Comparison of ENCODE assay signal across 8 mouse cellular contexts in the genomic region with DNA sequence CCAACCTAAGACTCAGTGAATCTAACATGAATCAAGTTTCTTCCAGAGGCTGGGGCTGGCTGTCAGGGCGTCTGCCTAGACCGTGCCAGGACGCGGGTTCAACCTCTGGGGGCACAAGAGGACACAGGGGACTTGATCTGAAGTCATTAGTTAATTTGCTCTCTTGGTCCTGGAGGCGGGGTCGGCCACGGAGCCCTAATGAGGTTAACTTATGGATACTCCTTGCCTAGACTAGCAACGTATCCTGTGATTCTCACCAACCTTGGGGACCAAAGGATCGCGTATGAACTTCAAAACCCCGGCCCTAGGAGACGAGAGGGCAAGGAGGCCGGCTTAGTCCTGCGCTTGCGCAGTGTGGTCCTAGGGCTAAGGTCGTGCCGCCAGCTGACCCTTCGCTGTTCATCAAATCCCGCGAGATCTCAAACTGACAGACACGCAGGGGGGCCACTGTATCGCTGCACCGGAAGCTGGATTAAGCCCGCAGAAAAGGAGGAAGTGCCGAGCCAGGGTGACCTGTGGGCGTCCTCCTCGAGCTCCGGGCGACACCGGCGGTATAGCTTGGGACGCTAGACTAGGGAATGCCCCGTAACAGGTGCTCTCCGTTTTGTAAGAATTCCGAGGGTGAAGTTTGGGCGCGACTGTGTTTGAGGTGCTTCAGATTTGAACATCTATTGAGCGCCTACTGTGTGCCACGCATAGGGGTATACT. TPM values are rescaled to one million over a fixed set of nuclear protein-coding genes. Genes with fewer than 3 reads are reported as not detected.
A peak's percentile ranks its signal among the peaks of the same experiment; 100 is the strongest.
DNase-seq lines count a peak whose midpoint lies in the region; ATAC-seq and TF ChIP-seq lines count a peak whose summit lies in the region.

A gene (plus strand): TSS at position 348 of the 708 bp plus-strand sequence.

- H3K27ac ChIP-seq in ES-Bruce4 (ENCODE audit: insufficient read depth, low read length): no peak within 1 kb of the TSS
- H3K27ac ChIP-seq in forebrain, embryonic 13.5 days: no peak within 1 kb of the TSS
- peak within 1 kb of the TSS; percentile 93 for H3K27ac ChIP-seq in liver, postnatal 0 days (ENCODE audit: low read depth)
- no peak within 1 kb of the TSS for H3K27ac ChIP-seq in neural tube, embryonic 14.5 days (ENCODE audit: low read depth, low read length)

- H3K4me3 ChIP-seq in ES-Bruce4 (ENCODE audit: low read depth, low read length): peak within 1 kb of the TSS; percentile 86
- peak within 1 kb of the TSS; percentile 52 for H3K4me3 ChIP-seq in forebrain, embryonic 13.5 days
- H3K4me3 ChIP-seq in liver, postnatal 0 days (ENCODE audit: low read depth, low read length): peak within 1 kb of the TSS; percentile 72
- peak within 1 kb of the TSS; percentile 49 for H3K4me3 ChIP-seq in neural tube, embryonic 14.5 days (ENCODE audit: low read depth, low read length)

- intact Hi-C loops in heart, postnatal 10 days (cut with DNase I): loop anchor here (5.0 kb wide), 1 partner anchor 37 kb away; no protein-coding TSS in a partner anchor

- peak within 1 kb of the TSS; percentile 69 for H3K9ac ChIP-seq in ES-Bruce4 (ENCODE audit: low read depth, poor library complexity, severe bottlenecking)
- H3K9ac ChIP-seq in forebrain, embryonic 13.5 days: peak within 1 kb of the TSS; percentile 73
- peak within 1 kb of the TSS; percentile 70 for H3K9ac ChIP-seq in liver, postnatal 0 days (replicated peaks)
- H3K9ac ChIP-seq in neural tube, embryonic 14.5 days (replicated peaks; ENCODE audit: low read depth, low read length): peak within 1 kb of the TSS; percentile 53

- H3K27me3 ChIP-seq in ES-Bruce4 (ENCODE audit: control insufficient read depth, insufficient read depth, low read length, poor library complexity, severe bottlenecking): no peaks in the 10 kb centered on the region
- no peaks in the 10 kb centered on the region for H3K27me3 ChIP-seq in forebrain, embryonic 13.5 days
- H3K27me3 ChIP-seq in liver, postnatal 0 days (ENCODE audit: insufficient read depth, low read length): no peaks in the 10 kb centered on the region
- no peaks in the 10 kb centered on the region for H3K27me3 ChIP-seq in neural tube, embryonic 14.5 days (ENCODE audit: control insufficient read depth, insufficient read depth, low read length)

- DNase-seq in heart, postnatal 10 days: peak; percentile 96 to 97
- peak; percentile 94 for DNase-seq in large intestine, adult 2 months (ENCODE audit: low read depth, low spot score)
- peak; percentile 95 for DNase-seq in liver, postnatal 0 days
- peak; percentile 92 for DNase-seq in testis, postnatal 10 days (ENCODE audit: low spot score)

- H3K4me1 ChIP-seq in ES-Bruce4 (ENCODE audit: control insufficient read depth, insufficient read depth, low read length): peaks cover 3% of the 10 kb centered on the region
- peaks cover 13% of the 10 kb centered on the region; the same call in 1 of the 2 replicates for H3K4me1 ChIP-seq in forebrain, embryonic 13.5 days
- peaks cover 17% of the 10 kb centered on the region for H3K4me1 ChIP-seq in liver, postnatal 0 days (ENCODE audit: insufficient read depth)
- 0 out of 2 replicates have a peak, but pooled peaks cover 6% of the 10 kb centered on the region for H3K4me1 ChIP-seq in neural tube, embryonic 14.5 days (ENCODE audit: control insufficient read depth, insufficient read depth, low read length)

- peak within 1 kb of the TSS; percentile 71 for H3K4me2 ChIP-seq in forebrain, embryonic 13.5 days
- H3K4me2 ChIP-seq in liver, postnatal 0 days (ENCODE audit: low read depth, low read length): peak within 1 kb of the TSS; percentile 77
- peak within 1 kb of the TSS; percentile 68 for H3K4me2 ChIP-seq in neural tube, embryonic 14.5 days (ENCODE audit: low read depth, low read length)

- no peak for TF ChIP-seq EP300 in ES-Bruce4 (IDR thresholded peaks at IDR 0.05; ENCODE audit: insufficient read depth, low read depth, low read length)
- peak; percentile 83 for TF ChIP-seq EP300 in liver, postnatal 0 days (IDR thresholded peaks at IDR 0.05; ENCODE audit: low read depth)

- peak; percentile 91 for TF ChIP-seq POLR2A in ES-Bruce4 (IDR thresholded peaks at IDR 0.05; ENCODE audit: insufficient read depth, low read length)

- peak; percentile 92 for ATAC-seq in cerebellum, adult (ENCODE audit: insufficient number of reproducible peaks, low FRiP score, low TSS enrichment)
- peak; percentile 91 for ATAC-seq in forebrain, embryonic 13.5 days
- ATAC-seq in liver, postnatal 0 days: peak; percentile 98
- peak; percentile 93 for ATAC-seq in neural tube, embryonic 14.5 days (ENCODE audit: low read depth)

- no peak for TF ChIP-seq CTCF in ES-Bruce4 (IDR thresholded peaks at IDR 0.05; ENCODE audit: low read depth, low read length)
- peak; percentile 40 for TF ChIP-seq CTCF in liver, postnatal 0 days (IDR thresholded peaks at IDR 0.05; ENCODE audit: low read depth)

- no peaks in the 10 kb centered on the region for H3K9me3 ChIP-seq in ES-Bruce4 (replicated peaks; ENCODE audit: control insufficient read depth, insufficient read depth, low read length, poor library complexity, severe bottlenecking)
- no peaks in the 10 kb centered on the region for H3K9me3 ChIP-seq in forebrain, embryonic 13.5 days (replicated peaks)
- no peaks in the 10 kb centered on the region for H3K9me3 ChIP-seq in liver, postnatal 0 days (ENCODE audit: low read length)
- H3K9me3 ChIP-seq in neural tube, embryonic 14.5 days (ENCODE audit: control insufficient read depth, low read length): no peaks in the 10 kb centered on the region

- no peaks in the 10 kb centered on the region for H3K36me3 ChIP-seq in ES-Bruce4 (ENCODE audit: control insufficient read depth, insufficient read depth, low read length, poor library complexity, severe bottlenecking)
- H3K36me3 ChIP-seq in forebrain, embryonic 13.5 days (ENCODE audit: poor library complexity, severe bottlenecking): no peaks in the 10 kb centered on the region
- peaks cover 2% of the 10 kb centered on the region for H3K36me3 ChIP-seq in liver, postnatal 0 days (replicated peaks; ENCODE audit: insufficient read depth, low read length)
- no peaks in the 10 kb centered on the region for H3K36me3 ChIP-seq in neural tube, embryonic 14.5 days (ENCODE audit: control insufficient read depth, insufficient read depth, low read length)

- WGBS in forebrain, embryonic 13.5 days: under 1% methylated on average over 39 of the region's 39 CpGs
- under 1% methylated on average over 39 of the region's 39 CpGs for WGBS in large intestine, adult 2 months
- under 1% methylated on average over 39 of the region's 39 CpGs for WGBS in liver, postnatal 0 days (ENCODE audit: insufficient replicate concordance)
- under 1% methylated on average over 39 of the region's 39 CpGs for WGBS in neural tube, embryonic 14.5 days

RNA-seq across cellular contexts. Expression of the gene that starts here (rescaled TPM):
- polyA plus RNA-seq in ES-Bruce4 (2011; ENCODE audit: insufficient read depth, insufficient read length, low read depth, missing spikeins): 28.1 and 31.2 TPM in 2 replicates
- polyA plus RNA-seq in forebrain, embryonic 13.5 days (2015; fragmentation: Nextera tagmentation; extraction: Ambion mirVana): 13.3 and 16.7 TPM in 2 replicates
- 100 to 1,000 TPM; 155 to 176 TPM for total RNA-seq in heart, postnatal 10 days (2021)
- polyA plus RNA-seq in large intestine, adult 2 months (2012; rRNA removed): 9.4 and 13.3 TPM in 2 replicates
- polyA plus RNA-seq in liver, postnatal 0 days (2015; fragmentation: Nextera tagmentation; extraction: Ambion mirVana): 28.0 and 30.2 TPM in 2 replicates
- polyA plus RNA-seq in neural tube, embryonic 14.5 days (2014; fragmentation: Nextera tagmentation; extraction: Ambion mirVana): 14.1 and 16.8 TPM in 2 replicates
